Comparison of ENCODE assay signal across 29 mouse cellular contexts in genomic region chr15:99728211-99728610, GRCm38 (mm10). TPM values are rescaled to one million over a fixed set of nuclear protein-coding genes. Genes with fewer than 3 reads are reported as not detected.
DNase-seq lines count a peak whose midpoint lies in the region; ATAC-seq lines count a peak whose summit lies in the region.
"Had no signal": no experiment of that assay in that cellular context is flagged by ENCODE, and none has a peak within 500 bp of the region (broad histone marks: within the 10 kb centered on the region; RNA-seq: fewer than 3 reads in every experiment).

No protein-coding gene starts in this region.

- DNase-seq in adrenal gland, adult 2 months = peak; percentile 4
- no peak for DNase-seq in adrenal gland, postnatal 4 days (ENCODE audit: low spot score in 2 of 2)
- peak; percentile 35 to 42 for DNase-seq in cerebellum, postnatal 10 days
- peak; percentile 6 for DNase-seq in midbrain, embryonic 11.5 days (ENCODE audit: low spot score, missing footprints)
- no peak for DNase-seq in midbrain, embryonic 14.5 days
- DNase-seq: adrenal gland, adult 8-10 months; adrenal gland, postnatal 25 days; cerebellum, adult 18-20 months; cerebellum, adult 9-11 months; gastrocnemius, postnatal 36 days; heart, postnatal 10 days; heart, postnatal 36 days; kidney, adult 11 months; kidney, adult 8-10 months had no signal

- no peaks in the 10 kb centered on the region; the same call in 1 of the 2 replicates for H3K9me3 ChIP-seq in midbrain, embryonic 11.5 days (ENCODE audit: control insufficient read depth, low read length)
- H3K9me3 ChIP-seq in midbrain, embryonic 14.5 days (ENCODE audit: control insufficient read depth, low read length) = no peaks in the 10 kb centered on the region
- H3K9me3 ChIP-seq: forebrain, embryonic 13.5 days; heart, embryonic 12.5 days; hindbrain, embryonic 13.5 days; intestine, embryonic 15.5 days had no signal

- H3K4me1 ChIP-seq in midbrain, embryonic 11.5 days (ENCODE audit: control insufficient read depth, insufficient read depth, low read length) = peaks cover 23% of the 10 kb centered on the region
- peaks cover 20% of the 10 kb centered on the region for H3K4me1 ChIP-seq in midbrain, embryonic 14.5 days (ENCODE audit: control insufficient read depth, insufficient read depth, low read length)

- no peak overlapping the region for H3K9ac ChIP-seq in midbrain, embryonic 11.5 days (ENCODE audit: low read length)
- H3K9ac ChIP-seq in midbrain, embryonic 14.5 days (replicated peaks; ENCODE audit: low read length) = no peak overlapping the region
- H3K9ac ChIP-seq: forebrain, embryonic 13.5 days; heart, embryonic 12.5 days; heart, embryonic 15.5 days; hindbrain, embryonic 13.5 days; intestine, embryonic 15.5 days had no signal

- no peak for ATAC-seq in cerebellum, adult (ENCODE audit: insufficient number of reproducible peaks, low FRiP score, low TSS enrichment)
- ATAC-seq in midbrain, embryonic 11.5 days (ENCODE audit: low FRiP score) = no peak
- no peak for ATAC-seq in midbrain, embryonic 14.5 days (ENCODE audit: low FRiP score, low TSS enrichment)
- ATAC-seq: forebrain, embryonic 13.5 days; forebrain, embryonic 16.5 days; hindbrain, embryonic 16.5 days; intestine, embryonic 15.5 days; Patski had no signal

- 93% methylated on average over 5 of the region's 5 CpGs for WGBS in midbrain, embryonic 11.5 days
- 96% methylated on average over 5 of the region's 5 CpGs for WGBS in midbrain, embryonic 14.5 days

- no peaks in the 10 kb centered on the region for H3K27me3 ChIP-seq in midbrain, embryonic 11.5 days (ENCODE audit: control insufficient read depth, insufficient read depth, low read length)
- H3K27me3 ChIP-seq in midbrain, embryonic 14.5 days (ENCODE audit: control insufficient read depth, insufficient read depth, low read length) = no peaks in the 10 kb centered on the region
- H3K27me3 ChIP-seq: forebrain, embryonic 13.5 days; heart, embryonic 12.5 days; heart, embryonic 15.5 days; hindbrain, embryonic 13.5 days; intestine, embryonic 15.5 days; Patski had no signal

- H3K27ac ChIP-seq in midbrain, embryonic 11.5 days (ENCODE audit: low read depth, low read length) = no peak overlapping the region
- no peak overlapping the region for H3K27ac ChIP-seq in midbrain, embryonic 14.5 days (replicated peaks; ENCODE audit: low read depth, low read length)
- H3K27ac ChIP-seq: forebrain, embryonic 10.5 days; forebrain, embryonic 13.5 days; heart, embryonic 15.5 days; hindbrain, embryonic 10.5 days; hindbrain, embryonic 13.5 days; intestine, embryonic 15.5 days had no signal

- H3K4me2 ChIP-seq in midbrain, embryonic 11.5 days = no peak overlapping the region
- H3K4me2 ChIP-seq in midbrain, embryonic 14.5 days (ENCODE audit: low read length) = no peak overlapping the region
- H3K4me2 ChIP-seq: forebrain, embryonic 13.5 days; heart, embryonic 12.5 days; heart, embryonic 15.5 days; hindbrain, embryonic 13.5 days; intestine, embryonic 15.5 days had no signal

- no peak overlapping the region for H3K4me3 ChIP-seq in midbrain, embryonic 11.5 days (ENCODE audit: low read depth, low read length)
- H3K4me3 ChIP-seq in midbrain, embryonic 14.5 days (replicated peaks; ENCODE audit: low read depth, low read length) = no peak overlapping the region
- H3K4me3 ChIP-seq: forebrain, embryonic 10.5 days; forebrain, embryonic 13.5 days; heart, embryonic 12.5 days; heart, embryonic 15.5 days; hindbrain, embryonic 10.5 days; hindbrain, embryonic 13.5 days; intestine, embryonic 15.5 days had no signal

- H3K36me3 ChIP-seq in midbrain, embryonic 11.5 days (ENCODE audit: control insufficient read depth, insufficient read depth, low read length) = peaks cover 16% of the 10 kb centered on the region
- peaks cover 31% of the 10 kb centered on the region for H3K36me3 ChIP-seq in midbrain, embryonic 14.5 days (ENCODE audit: control insufficient read depth, insufficient read depth, low read length)

RNA-seq across cellular contexts. Expression of gene Cox14, which starts 2.8 kb away (rescaled TPM):
- 100 to 1,000 TPM; 202 to 243 TPM for total RNA-seq in adrenal gland, adult 2 months (2021)
- polyA plus RNA-seq in adrenal gland, adult 2 months (2012; rRNA removed) = 685 and 754 TPM in 2 replicates
- 100 to 1,000 TPM; 171 to 192 TPM for total RNA-seq in adrenal gland, postnatal 4 days (2021)
- polyA plus RNA-seq in midbrain, embryonic 11.5 days (2014; fragmentation: Nextera tagmentation; extraction: Ambion mirVana) = 135 and 140 TPM in 2 replicates
- 168 and 206 TPM in 2 replicates for polyA plus RNA-seq in midbrain, embryonic 14.5 days (2014; fragmentation: Nextera tagmentation; extraction: Ambion mirVana)

RNA-seq across cellular contexts. Expression of gene Gpd1, which starts 10.9 kb away (rescaled TPM):
- 1,000 to 10,000 TPM; 1,060 to 1,239 TPM for total RNA-seq in adrenal gland, adult 2 months (2021)
- 708 and 828 TPM in 2 replicates for polyA plus RNA-seq in adrenal gland, adult 2 months (2012; rRNA removed)
- 100 to 1,000 TPM; 259 to 304 TPM for total RNA-seq in adrenal gland, postnatal 4 days (2021)
- 0.14 and 0.18 TPM in 2 replicates for polyA plus RNA-seq in midbrain, embryonic 11.5 days (2014; fragmentation: Nextera tagmentation; extraction: Ambion mirVana)
- polyA plus RNA-seq in midbrain, embryonic 14.5 days (2014; fragmentation: Nextera tagmentation; extraction: Ambion mirVana) = 0.92 and 1.7 TPM in 2 replicates
- total RNA-seq: G1E had no signal
- polyA plus RNA-seq: G1E had no signal

RNA-seq across cellular contexts. Expression of gene Gm17349, which starts 22.9 kb away (rescaled TPM):
- total RNA-seq in adrenal gland, adult 2 months (2021) = 10 to 100 TPM; 22.1 to 33.4 TPM
- 111 and 156 TPM in 2 replicates for polyA plus RNA-seq in adrenal gland, adult 2 months (2012; rRNA removed)
- total RNA-seq in adrenal gland, postnatal 4 days (2021) = 10 to 100 TPM; 34.8 to 45.6 TPM
- not detected in 2 replicates for polyA plus RNA-seq in midbrain, embryonic 11.5 days (2014; fragmentation: Nextera tagmentation; extraction: Ambion mirVana)
- polyA plus RNA-seq in midbrain, embryonic 14.5 days (2014; fragmentation: Nextera tagmentation; extraction: Ambion mirVana) = not detected in 2 replicates
- total RNA-seq: granulocyte monocyte progenitor cell, adult 5-6 weeks had no signal
- polyA plus RNA-seq: embryonic facial prominence, embryonic 11.5 days; embryonic facial prominence, embryonic 14.5 days; forebrain, embryonic 10.5 days; forebrain, embryonic 13.5 days; forebrain, embryonic 16.5 days; heart, embryonic 12.5 days; heart, embryonic 15.5 days; hindbrain, embryonic 10.5 days; hindbrain, embryonic 13.5 days; hindbrain, embryonic 16.5 days; intestine, embryonic 15.5 days; Patski had no signal

RNA-seq across cellular contexts. Expression of gene Smarcd1, which starts 26.3 kb away (rescaled TPM):
- 10 to 100 TPM; 37.6 to 53.6 TPM for total RNA-seq in adrenal gland, adult 2 months (2021)
- polyA plus RNA-seq in adrenal gland, adult 2 months (2012; rRNA removed) = 74.6 and 76.9 TPM in 2 replicates
- 100 to 1,000 TPM in 1 of 2 experiments, 10 to 100 TPM in 1; 94.9 to 103 TPM for total RNA-seq in adrenal gland, postnatal 4 days (2021)
- polyA plus RNA-seq in midbrain, embryonic 11.5 days (2014; fragmentation: Nextera tagmentation; extraction: Ambion mirVana) = 111 and 113 TPM in 2 replicates
- 127 and 136 TPM in 2 replicates for polyA plus RNA-seq in midbrain, embryonic 14.5 days (2014; fragmentation: Nextera tagmentation; extraction: Ambion mirVana)

RNA-seq across cellular contexts. Expression of gene Cers5, which starts 44.5 kb away (rescaled TPM):
- 10 to 100 TPM; 46.4 to 54.6 TPM for total RNA-seq in adrenal gland, adult 2 months (2021)
- 26.1 and 32.6 TPM in 2 replicates for polyA plus RNA-seq in adrenal gland, adult 2 months (2012; rRNA removed)
- 10 to 100 TPM; 54.3 to 57.0 TPM for total RNA-seq in adrenal gland, postnatal 4 days (2021)
- polyA plus RNA-seq in midbrain, embryonic 11.5 days (2014; fragmentation: Nextera tagmentation; extraction: Ambion mirVana) = 57.8 and 59.6 TPM in 2 replicates
- 70.9 and 74.5 TPM in 2 replicates for polyA plus RNA-seq in midbrain, embryonic 14.5 days (2014; fragmentation: Nextera tagmentation; extraction: Ambion mirVana)

Comparison
In these comparisons a context has a peak if more than half of its experiments do, and no peak if none do; other contexts are left out.
1. DNase-seq: peak in adrenal gland, adult 2 months (single experiment), cerebellum, postnatal 10 days (2 of 2) and midbrain, embryonic 11.5 days (single experiment); none in adrenal gland, postnatal 4 days (0 of 2) and midbrain, embryonic 14.5 days (single experiment).
2. RNA of gene Gpd1, which starts 10.9 kb away (polyA plus RNA-seq): 708 to 828 TPM in adrenal gland, adult 2 months; 0.92 to 1.7 TPM in midbrain, embryonic 14.5 days and 0.14 to 0.18 TPM in midbrain, embryonic 11.5 days; every median in the first group is over 100 times any median in the second.
3. RNA of gene Gm17349, which starts 22.9 kb away (polyA plus RNA-seq): 111 to 156 TPM in adrenal gland, adult 2 months; not detected in midbrain, embryonic 11.5 days and not detected in midbrain, embryonic 14.5 days; every median in the first group is over 100 times any median in the second.